Comparison of ENCODE assay signal across 8 mouse cellular contexts in the genomic region with DNA sequence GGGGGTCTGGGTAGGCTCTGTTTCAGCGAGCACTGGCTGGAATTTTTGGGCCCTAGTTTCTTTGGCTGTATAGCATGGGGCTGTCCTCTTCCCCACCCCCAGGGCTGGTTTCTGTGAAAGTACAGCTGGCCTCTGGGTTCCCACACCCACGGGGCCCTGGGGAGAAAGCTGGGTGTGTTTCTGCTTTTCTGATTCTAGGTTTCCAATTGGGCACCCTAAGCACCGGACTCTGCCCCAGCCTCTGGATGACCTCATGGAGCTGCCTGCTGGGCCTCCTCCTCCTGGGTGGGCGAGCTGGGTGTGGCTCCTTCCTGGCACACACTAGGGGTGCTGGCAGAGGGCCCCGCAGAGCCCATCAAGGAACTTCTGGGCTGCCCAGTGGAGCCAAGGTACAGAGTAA. TPM values are rescaled to one million over a fixed set of nuclear protein-coding genes. Genes with fewer than 3 reads are reported as not detected.
DNase-seq lines count a peak whose midpoint lies in the region; ATAC-seq lines count a peak whose summit lies in the region.

No protein-coding gene starts in this region.

- no peak overlapping the region for H3K4me3 ChIP-seq in embryonic facial prominence, embryonic 13.5 days
- H3K4me3 ChIP-seq in lung, embryonic 15.5 days = no peak overlapping the region

- no peaks in the 10 kb centered on the region for H3K36me3 ChIP-seq in embryonic facial prominence, embryonic 13.5 days
- H3K36me3 ChIP-seq in lung, embryonic 15.5 days = no peaks in the 10 kb centered on the region

- 66% methylated on average over 5 of the region's 5 CpGs for WGBS in embryonic facial prominence, embryonic 13.5 days
- WGBS in lung, embryonic 15.5 days = 27% methylated on average over 5 of the region's 5 CpGs

- 0 out of 2 replicates have a peak overlapping the region, but pooled peaks have one; percentile 4 for H3K27ac ChIP-seq in embryonic facial prominence, embryonic 13.5 days
- peak overlapping the region; percentile 66 for H3K27ac ChIP-seq in lung, embryonic 15.5 days

- 0 out of 2 replicates have a peak, but pooled peaks have one; percentile 49 for ATAC-seq in embryonic facial prominence, embryonic 13.5 days (ENCODE audit: insufficient number of reproducible peaks, insufficient read depth, low FRiP score, low TSS enrichment, low read depth)
- ATAC-seq in hematopoietic stem cell, adult 5-6 weeks (replicated peaks in 1 of 2; ENCODE audit: insufficient read depth in 1 of 2, low FRiP score in 2 of 2, low TSS enrichment in 1 of 2, low read depth in 1 of 2, poor library complexity in 2 of 2, severe bottlenecking in 2 of 2) = 0 out of 4 replicates have a peak, but pooled peaks have one; percentile 6 to 9
- peak; percentile 61 for ATAC-seq in lung, embryonic 15.5 days (ENCODE audit: borderline replicate concordance, extremely low read depth, low FRiP score, low TSS enrichment)

- H3K4me1 ChIP-seq in embryonic facial prominence, embryonic 13.5 days = peaks cover 17% of the 10 kb centered on the region
- H3K4me1 ChIP-seq in lung, embryonic 15.5 days = peaks cover 17% of the 10 kb centered on the region

- peak; percentile 63 to 67 for DNase-seq in B cell, adult 2 months
- peak; percentile 45 for DNase-seq in testis, postnatal 14 days (ENCODE audit: low spot score)
- DNase-seq in embryo, embryonic 10 days (ENCODE audit: low spot score) = no peak
- DNase-seq in right cerebral cortex, postnatal 36 days (ENCODE audit: low spot score in 2 of 2) = no peak
- no peak for DNase-seq in retina, embryonic 14.5 days (ENCODE audit: low spot score)

- no peaks in the 10 kb centered on the region for H3K9me3 ChIP-seq in embryonic facial prominence, embryonic 13.5 days
- no peaks in the 10 kb centered on the region for H3K9me3 ChIP-seq in lung, embryonic 15.5 days

- H3K27me3 ChIP-seq in embryonic facial prominence, embryonic 13.5 days = no peaks in the 10 kb centered on the region
- H3K27me3 ChIP-seq in lung, embryonic 15.5 days = no peaks in the 10 kb centered on the region

- no peak overlapping the region for H3K4me2 ChIP-seq in embryonic facial prominence, embryonic 13.5 days
- no peak overlapping the region for H3K4me2 ChIP-seq in lung, embryonic 15.5 days

- H3K9ac ChIP-seq in embryonic facial prominence, embryonic 13.5 days = no peak overlapping the region
- no peak overlapping the region for H3K9ac ChIP-seq in lung, embryonic 15.5 days

RNA-seq across cellular contexts. Expression of gene Arhgap27, which starts 16.8 kb away (rescaled TPM):
- polyA plus RNA-seq in embryonic facial prominence, embryonic 13.5 days (2015; fragmentation: Nextera tagmentation; extraction: Ambion mirVana) = 6.8 and 7.2 TPM in 2 replicates
- 21.3 and 21.5 TPM in 2 replicates for total RNA-seq in hematopoietic stem cell, adult 5-6 weeks (2017)
- polyA plus RNA-seq in lung, embryonic 15.5 days (2015; fragmentation: Nextera tagmentation; extraction: Ambion mirVana) = 17.0 and 17.3 TPM in 2 replicates

Comparison
In these comparisons a context has a peak if more than half of its experiments do, and no peak if none do; other contexts are left out.
1. DNase-seq: peak in B cell, adult 2 months (2 of 2) and testis, postnatal 14 days (single experiment); none in embryo, embryonic 10 days (single experiment), right cerebral cortex, postnatal 36 days (0 of 2) and retina, embryonic 14.5 days (single experiment).
2. ATAC-seq: peak in every context shown above with its lines; median percentile 61 in lung, embryonic 15.5 days; 49 in embryonic facial prominence, embryonic 13.5 days; 8 in hematopoietic stem cell, adult 5-6 weeks.